Mouse (Mus musculus) right cerebral cortex, postnatal 4 days (tissue): ENCODE data around the gene Hid1.

Experiments
- DNase-seq: peaks from one replicate; pipeline ENCODE4 v3.0.0-alpha.2; 2022

Gene Hid1

GRCm38 (mm10) chr11:115335223-115335622 is 32.3 kb downstream of the Hid1 start:
- DNase-seq: no peak

- DNase-seq: no peak
Measured at GRCm38 (mm10) chr11:115334531-115334930, 33.0 kb downstream of the Hid1 start, which contains the start of gene Otop3. Gene Otop3 (plus strand): TSS chr11:115334731.

GRCm38 (mm10) chr11:115329339-115329738 is 38.2 kb downstream of the Hid1 start:
- DNase-seq: no peak

- no peak for DNase-seq
Measured at GRCm38 (mm10) chr11:115326730-115327129, 40.8 kb downstream of the Hid1 start.

GRCm38 (mm10) chr11:115323354-115323753 is 44.2 kb downstream of the Hid1 start:
- no peak for DNase-seq

- peak; percentile 65 for DNase-seq
Measured at GRCm38 (mm10) chr11:115321906-115322693, 45.5 kb downstream of the Hid1 start, which contains the start of gene Ush1g. Gene Ush1g (minus strand): TSS chr11:115322041.

GRCm38 (mm10) chr11:115319704-115320383 is 47.7 kb downstream of the Hid1 start:
- DNase-seq: no peak

GRCm38 (mm10) chr11:115318245-115319027 is 49.1 kb downstream of the Hid1 start:
- DNase-seq: no peak

GRCm38 (mm10) chr11:115317204-115317603 is 50.4 kb downstream of the Hid1 start:
- DNase-seq: no peak

- DNase-seq: no peak
Measured at GRCm38 (mm10) chr11:115314249-115314648, 53.3 kb downstream of the Hid1 start.

GRCm38 (mm10) chr11:115308781-115309180 is 58.8 kb downstream of the Hid1 start:
- no peak for DNase-seq

- DNase-seq: no peak
Measured at GRCm38 (mm10) chr11:115306863-115307262, 60.7 kb downstream of the Hid1 start, which contains the start of gene Otop2. Gene Otop2 (plus strand): TSS chr11:115307163.

GRCm38 (mm10) chr11:115303167-115303566 is 64.4 kb downstream of the Hid1 start:
- DNase-seq: no peak

- no peak for DNase-seq
Measured at GRCm38 (mm10) chr11:115301351-115301750, 66.2 kb downstream of the Hid1 start.

- DNase-seq: no peak
Measured at GRCm38 (mm10) chr11:115300745-115301144, 66.8 kb downstream of the Hid1 start.

- no peak for DNase-seq
Measured at GRCm38 (mm10) chr11:115298160-115298559, 69.4 kb downstream of the Hid1 start.
